Mouse (Mus musculus): ENCODE data around the gene L3mbtl4. TPM values are rescaled to one million over a fixed set of nuclear protein-coding genes. Genes with fewer than 3 reads are reported as not detected.

The L3mbtl4 gene
- polyA plus RNA-seq, 1 experiment from 2014 or later: not detected

- Histone ChIP-seq H3K27me3 (ENCODE audit: control insufficient read depth, insufficient read depth, low read length) (no peaks in the 10 kb centered on the region), H3K4me2 (ENCODE audit: low read length) (no peak overlapping the region), H3K9ac (ENCODE audit: low read length) (no peak overlapping the region), H3K9me3 (ENCODE audit: control insufficient read depth, low read length) (no peaks in the 10 kb centered on the region), H3K27ac (replicated peaks in 1 of 2; ENCODE audit: control insufficient read depth in 1 of 2, insufficient read depth in 1 of 2, low read depth in 2 of 2, low read length in 2 of 2) (no peak overlapping the region), H3K4me1 (ENCODE audit: control insufficient read depth in 2 of 2, insufficient read depth in 2 of 2, low read length in 2 of 2) (no peaks in the 10 kb centered on the region), H3K36me3 (ENCODE audit: control insufficient read depth, insufficient read depth, low read length) (no peaks in the 10 kb centered on the region), H3K4me3 (ENCODE audit: control insufficient read depth in 1 of 2, insufficient read depth in 1 of 2, low read depth in 1 of 2, low read length in 2 of 2) (no peak overlapping the region)
- no peak for ATAC-seq (ENCODE audit: insufficient number of reproducible peaks, insufficient read depth, low FRiP score, low read depth)
- 67% methylated on average over 4 of the region's 4 CpGs for WGBS
Measured at GRCm38 (mm10) chr17:68591619-68592018, 318.0 kb downstream of the L3mbtl4 start.

GRCm38 (mm10) chr17:68602744-68603143 lies 329.1 kb downstream of the L3mbtl4 start:
- Histone ChIP-seq H3K4me3 (ENCODE audit: control insufficient read depth in 1 of 2, insufficient read depth in 1 of 2, low read depth in 1 of 2, low read length in 2 of 2) (no peak overlapping the region), H3K36me3 (ENCODE audit: control insufficient read depth, insufficient read depth, low read length) (no peaks in the 10 kb centered on the region), H3K9me3 (ENCODE audit: control insufficient read depth, low read length) (no peaks in the 10 kb centered on the region), H3K4me2 (ENCODE audit: low read length) (no peak overlapping the region), H3K27me3 (ENCODE audit: control insufficient read depth, insufficient read depth, low read length) (no peaks in the 10 kb centered on the region), H3K4me1 (ENCODE audit: control insufficient read depth in 2 of 2, insufficient read depth in 2 of 2, low read length in 2 of 2) (no peaks in the 10 kb centered on the region), H3K27ac (replicated peaks in 1 of 2; ENCODE audit: control insufficient read depth in 1 of 2, insufficient read depth in 1 of 2, low read depth in 2 of 2, low read length in 2 of 2) (no peak overlapping the region), H3K9ac (ENCODE audit: low read length) (no peak overlapping the region)
- ATAC-seq (ENCODE audit: insufficient number of reproducible peaks, insufficient read depth, low FRiP score, low read depth): no peak
- WGBS: 71% methylated on average over 4 of the region's 4 CpGs

GRCm38 (mm10) chr17:68607691-68608090 lies 334.1 kb downstream of the L3mbtl4 start:
- no peak overlapping the region for H3K4me2 ChIP-seq (ENCODE audit: low read length)
- H3K9me3 ChIP-seq (ENCODE audit: control insufficient read depth, low read length): no peaks in the 10 kb centered on the region
- H3K27me3 ChIP-seq (ENCODE audit: control insufficient read depth, insufficient read depth, low read length): no peaks in the 10 kb centered on the region
- H3K36me3 ChIP-seq (ENCODE audit: control insufficient read depth, insufficient read depth, low read length): no peaks in the 10 kb centered on the region
- no peak overlapping the region for H3K4me3 ChIP-seq (ENCODE audit: control insufficient read depth in 1 of 2, insufficient read depth in 1 of 2, low read depth in 1 of 2, low read length in 2 of 2)
- 40% methylated on average over 6 of the region's 6 CpGs for WGBS
- ATAC-seq (ENCODE audit: insufficient number of reproducible peaks, insufficient read depth, low FRiP score, low read depth): no peak
- no peak overlapping the region for H3K9ac ChIP-seq (ENCODE audit: low read length)
- no peak overlapping the region for H3K27ac ChIP-seq (replicated peaks in 1 of 2; ENCODE audit: control insufficient read depth in 1 of 2, insufficient read depth in 1 of 2, low read depth in 2 of 2, low read length in 2 of 2)
- no peaks in the 10 kb centered on the region for H3K4me1 ChIP-seq (ENCODE audit: control insufficient read depth in 2 of 2, insufficient read depth in 2 of 2, low read length in 2 of 2)

DNA sequence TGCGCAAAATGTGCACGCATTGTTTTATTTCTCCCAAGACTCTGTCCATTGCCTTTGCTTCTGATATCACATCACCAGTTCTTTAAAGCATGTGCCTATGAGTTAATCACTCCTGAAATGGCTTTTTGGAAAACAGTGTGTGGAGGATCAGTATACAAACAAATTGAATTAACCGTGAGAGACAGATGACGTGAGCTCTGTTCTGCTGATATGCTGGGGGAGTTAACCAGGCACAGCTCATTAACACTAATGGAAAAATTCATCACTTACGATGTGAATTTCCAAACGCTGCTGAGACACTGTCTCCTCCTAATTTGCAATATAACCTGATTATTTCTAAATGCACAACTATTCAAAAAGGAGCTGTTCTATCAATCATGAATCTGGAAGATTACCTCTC lies 337.6 kb downstream of the L3mbtl4 start:
- no peak overlapping the region for H3K4me2 ChIP-seq (ENCODE audit: low read length)
- no peaks in the 10 kb centered on the region for H3K4me1 ChIP-seq (ENCODE audit: control insufficient read depth in 2 of 2, insufficient read depth in 2 of 2, low read length in 2 of 2)
- H3K36me3 ChIP-seq (ENCODE audit: control insufficient read depth, insufficient read depth, low read length): no peaks in the 10 kb centered on the region
- H3K27me3 ChIP-seq (ENCODE audit: control insufficient read depth, insufficient read depth, low read length): no peaks in the 10 kb centered on the region
- no peak overlapping the region for H3K9ac ChIP-seq (ENCODE audit: low read length)
- H3K27ac ChIP-seq (replicated peaks in 1 of 2; ENCODE audit: control insufficient read depth in 1 of 2, insufficient read depth in 1 of 2, low read depth in 2 of 2, low read length in 2 of 2): no peak overlapping the region
- WGBS: 77% methylated on average over 6 of the region's 6 CpGs
- no peaks in the 10 kb centered on the region for H3K9me3 ChIP-seq (ENCODE audit: control insufficient read depth, low read length)
- no peak overlapping the region for H3K4me3 ChIP-seq (ENCODE audit: control insufficient read depth in 1 of 2, insufficient read depth in 1 of 2, low read depth in 1 of 2, low read length in 2 of 2)
- no peak for ATAC-seq (ENCODE audit: insufficient number of reproducible peaks, insufficient read depth, low FRiP score, low read depth)

DNA sequence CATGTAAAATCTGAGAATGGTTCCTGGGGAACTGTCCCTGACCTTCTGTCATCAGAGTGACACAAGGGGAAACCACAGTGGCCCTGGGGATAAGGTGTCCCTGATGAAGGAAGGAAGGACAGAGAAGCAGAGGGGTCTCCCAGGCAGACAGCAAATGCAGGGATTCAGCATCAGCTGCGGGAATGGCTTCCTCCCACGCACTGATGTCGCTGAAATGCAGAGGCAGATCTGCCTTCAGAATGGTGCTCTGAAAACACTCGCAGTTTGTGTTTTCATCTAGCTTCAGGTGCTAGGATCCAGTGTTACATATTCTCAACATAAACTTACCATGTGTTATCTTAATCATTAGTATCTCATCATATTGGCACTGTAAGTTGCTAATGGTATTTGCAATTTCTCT lies 351.7 kb downstream of the L3mbtl4 start:
- no peak overlapping the region for H3K27ac ChIP-seq (replicated peaks in 1 of 2; ENCODE audit: control insufficient read depth in 1 of 2, insufficient read depth in 1 of 2, low read depth in 2 of 2, low read length in 2 of 2)
- H3K27me3 ChIP-seq (ENCODE audit: control insufficient read depth, insufficient read depth, low read length): no peaks in the 10 kb centered on the region
- 77% methylated on average over 4 of the region's 4 CpGs for WGBS
- no peak for ATAC-seq (ENCODE audit: insufficient number of reproducible peaks, insufficient read depth, low FRiP score, low read depth)
- H3K4me1 ChIP-seq (ENCODE audit: control insufficient read depth in 2 of 2, insufficient read depth in 2 of 2, low read length in 2 of 2): no peaks in the 10 kb centered on the region
- no peak overlapping the region for H3K9ac ChIP-seq (ENCODE audit: low read length)
- H3K9me3 ChIP-seq (ENCODE audit: control insufficient read depth, low read length): no peaks in the 10 kb centered on the region
- no peaks in the 10 kb centered on the region for H3K36me3 ChIP-seq (ENCODE audit: control insufficient read depth, insufficient read depth, low read length)
- H3K4me3 ChIP-seq (ENCODE audit: control insufficient read depth in 1 of 2, insufficient read depth in 1 of 2, low read depth in 1 of 2, low read length in 2 of 2): no peak overlapping the region
- no peak overlapping the region for H3K4me2 ChIP-seq (ENCODE audit: low read length)

DNA sequence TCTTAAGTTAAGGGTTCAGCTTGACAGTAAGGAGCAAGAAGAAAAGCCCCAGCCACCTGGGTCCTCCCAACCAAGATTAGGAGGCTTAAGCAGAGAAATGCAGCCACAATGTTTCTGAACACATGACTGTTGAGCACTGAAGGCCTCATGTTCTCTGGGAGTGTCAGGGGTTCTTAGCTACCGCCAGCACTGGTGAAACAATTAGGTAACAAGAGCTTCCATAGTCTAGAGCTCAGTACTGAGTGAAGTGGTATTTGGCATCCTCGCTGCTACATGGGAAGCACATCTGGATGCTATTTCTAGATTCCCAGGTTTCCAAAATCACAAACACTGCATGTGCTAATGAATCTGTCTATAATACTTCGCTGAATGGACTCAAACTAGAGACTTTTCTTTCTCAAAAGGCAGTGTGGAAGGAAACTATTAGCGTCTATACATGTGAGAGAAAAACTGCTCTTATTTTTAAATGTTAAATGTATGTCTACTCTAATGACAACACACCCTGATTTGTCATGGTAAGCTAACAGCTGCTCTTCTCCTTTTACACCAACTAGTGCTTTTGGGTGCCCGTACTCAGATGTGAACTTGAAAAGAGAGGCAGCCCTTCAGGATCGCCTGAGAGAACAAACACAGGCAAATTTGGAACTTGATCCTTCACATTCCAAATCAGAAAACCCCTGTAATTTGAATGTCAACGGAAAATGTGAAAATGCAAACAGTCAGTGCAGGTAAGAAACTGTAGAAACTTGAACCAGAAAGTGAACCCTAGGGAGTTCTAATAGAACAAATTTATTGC lies 356.2 kb downstream of the L3mbtl4 start:
- Histone ChIP-seq H3K9ac (ENCODE audit: low read length) (no peak overlapping the region), H3K4me2 (ENCODE audit: low read length) (no peak overlapping the region), H3K4me1 (ENCODE audit: control insufficient read depth in 2 of 2, insufficient read depth in 2 of 2, low read length in 2 of 2) (no peaks in the 10 kb centered on the region), H3K36me3 (ENCODE audit: control insufficient read depth, insufficient read depth, low read length) (no peaks in the 10 kb centered on the region), H3K9me3 (ENCODE audit: control insufficient read depth, low read length) (no peaks in the 10 kb centered on the region), H3K27ac (replicated peaks in 1 of 2; ENCODE audit: control insufficient read depth in 1 of 2, insufficient read depth in 1 of 2, low read depth in 2 of 2, low read length in 2 of 2) (no peak overlapping the region), H3K27me3 (ENCODE audit: control insufficient read depth, insufficient read depth, low read length) (no peaks in the 10 kb centered on the region), H3K4me3 (ENCODE audit: control insufficient read depth in 1 of 2, insufficient read depth in 1 of 2, low read depth in 1 of 2, low read length in 2 of 2) (no peak overlapping the region)
- 72% methylated on average over 7 of the region's 7 CpGs for WGBS
- ATAC-seq (ENCODE audit: insufficient number of reproducible peaks, insufficient read depth, low FRiP score, low read depth): no peak

DNA sequence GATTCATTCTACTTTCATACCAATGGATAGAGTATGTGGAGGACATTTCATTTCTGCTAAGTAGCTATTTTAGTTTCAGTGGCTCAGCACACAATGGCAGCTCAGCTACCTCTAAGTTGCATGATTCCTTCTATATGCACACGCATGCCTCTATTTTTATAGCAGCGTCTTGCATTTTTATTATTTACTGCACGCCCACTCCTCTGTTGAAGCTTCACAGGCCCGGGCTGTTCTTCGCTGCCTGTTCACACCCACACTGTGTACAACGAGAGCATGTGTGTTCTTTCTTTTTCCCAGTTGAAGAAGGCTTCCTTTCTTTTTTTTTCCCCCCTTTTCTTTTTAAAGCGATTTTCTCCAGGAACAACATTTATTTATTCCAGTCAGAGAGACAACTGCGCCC lies 357.8 kb downstream of the L3mbtl4 start:
- H3K9ac ChIP-seq (ENCODE audit: low read length): no peak overlapping the region
- 83% methylated on average over 8 of the region's 8 CpGs for WGBS
- H3K9me3 ChIP-seq (ENCODE audit: control insufficient read depth, low read length): no peaks in the 10 kb centered on the region
- no peaks in the 10 kb centered on the region for H3K4me1 ChIP-seq (ENCODE audit: control insufficient read depth in 2 of 2, insufficient read depth in 2 of 2, low read length in 2 of 2)
- no peak overlapping the region for H3K4me2 ChIP-seq (ENCODE audit: low read length)
- H3K36me3 ChIP-seq (ENCODE audit: control insufficient read depth, insufficient read depth, low read length): no peaks in the 10 kb centered on the region
- ATAC-seq (ENCODE audit: insufficient number of reproducible peaks, insufficient read depth, low FRiP score, low read depth): no peak
- H3K27ac ChIP-seq (replicated peaks in 1 of 2; ENCODE audit: control insufficient read depth in 1 of 2, insufficient read depth in 1 of 2, low read depth in 2 of 2, low read length in 2 of 2): no peak overlapping the region
- H3K4me3 ChIP-seq (ENCODE audit: control insufficient read depth in 1 of 2, insufficient read depth in 1 of 2, low read depth in 1 of 2, low read length in 2 of 2): no peak overlapping the region
- no peaks in the 10 kb centered on the region for H3K27me3 ChIP-seq (ENCODE audit: control insufficient read depth, insufficient read depth, low read length)

DNA sequence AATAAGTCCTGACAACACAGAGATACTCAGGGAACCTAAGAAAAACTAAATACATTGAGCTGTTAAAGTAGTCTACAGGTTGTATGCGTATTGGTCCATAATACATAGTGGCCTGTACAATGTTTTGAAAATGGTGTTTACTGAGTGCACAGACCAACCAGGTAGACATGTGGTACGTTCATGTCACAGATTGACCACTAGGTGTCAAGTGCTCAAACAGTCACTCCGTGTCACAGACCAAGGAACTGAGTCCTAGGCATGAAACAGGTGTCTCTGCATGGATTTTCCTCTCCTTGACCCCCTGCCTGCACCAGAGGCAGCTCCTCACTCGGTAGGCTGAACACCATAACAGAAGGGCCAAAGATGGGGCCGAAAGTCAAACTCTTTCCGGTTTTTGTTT lies 366.6 kb downstream of the L3mbtl4 start:
- Histone ChIP-seq H3K27me3 (ENCODE audit: control insufficient read depth, insufficient read depth, low read length) (no peaks in the 10 kb centered on the region), H3K27ac (replicated peaks in 1 of 2; ENCODE audit: control insufficient read depth in 1 of 2, insufficient read depth in 1 of 2, low read depth in 2 of 2, low read length in 2 of 2) (no peak overlapping the region), H3K36me3 (ENCODE audit: control insufficient read depth, insufficient read depth, low read length) (no peaks in the 10 kb centered on the region), H3K9ac (ENCODE audit: low read length) (no peak overlapping the region), H3K4me2 (ENCODE audit: low read length) (no peak overlapping the region), H3K9me3 (ENCODE audit: control insufficient read depth, low read length) (no peaks in the 10 kb centered on the region), H3K4me3 (ENCODE audit: control insufficient read depth in 1 of 2, insufficient read depth in 1 of 2, low read depth in 1 of 2, low read length in 2 of 2) (no peak overlapping the region), H3K4me1 (ENCODE audit: control insufficient read depth in 2 of 2, insufficient read depth in 2 of 2, low read length in 2 of 2) (no peaks in the 10 kb centered on the region)
- WGBS: 72% methylated on average over 6 of the region's 6 CpGs
- ATAC-seq (ENCODE audit: insufficient number of reproducible peaks, insufficient read depth, low FRiP score, low read depth): no peak

Measured in heart, embryonic 14.5 days (tissue).